9 mouse cellular contexts compared by ENCODE assay signal in genomic region chr1:131846255-131846654, GRCm38 (mm10). TPM values are rescaled to one million over a fixed set of nuclear protein-coding genes. Genes with fewer than 3 reads are reported as not detected.
DNase-seq lines count a peak whose midpoint lies in the region; ATAC-seq and TF ChIP-seq lines count a peak whose summit lies in the region.
"Had no signal": no experiment of that assay in that cellular context is flagged by ENCODE, and none has a peak within 500 bp of the region (broad histone marks: within the 10 kb centered on the region; RNA-seq: fewer than 3 reads in every experiment).

No protein-coding gene starts in this region.

- peak; percentile 50 for DNase-seq in liver
- DNase-seq in R1 (ENCODE audit: low read depth, low spot score): peak; percentile 67
- peak; percentile 69 to 72 for DNase-seq in heart, postnatal 36 days
- DNase-seq in limb, embryonic 10.5 days (ENCODE audit: low spot score): peak; percentile 38
- peak; percentile 37 for DNase-seq in retina, adult 2 months (ENCODE audit: low read depth, low spot score)

- TF ChIP-seq CTCF in cortical plate, adult 2 months (IDR thresholded peaks at IDR 0.05; ENCODE audit: extremely low read depth, insufficient read depth, low read length): peak; percentile 68

- H3K27me3 ChIP-seq in liver, embryonic 12.5 days (replicated peaks): no peaks in the 10 kb centered on the region
- no peaks in the 10 kb centered on the region for H3K27me3 ChIP-seq in limb, embryonic 10.5 days (ENCODE audit: low read depth, poor library complexity, severe bottlenecking)
- H3K27me3 ChIP-seq: limb, embryonic 12.5 days had no signal

- TF ChIP-seq POLR2A in cortical plate, adult 2 months (IDR thresholded peaks at IDR 0.05; ENCODE audit: extremely low read depth, insufficient read depth, low read length): no peak

- no peak for ATAC-seq in liver, embryonic 12.5 days
- no peak for ATAC-seq in granulocyte monocyte progenitor cell, adult 5-6 weeks (replicated peaks; ENCODE audit: poor library complexity, severe bottlenecking)

- no peaks in the 10 kb centered on the region for H3K4me1 ChIP-seq in liver, embryonic 12.5 days
- no peaks in the 10 kb centered on the region for H3K4me1 ChIP-seq in cortical plate, adult 2 months (ENCODE audit: control insufficient read depth, insufficient read depth, low read length)
- no peaks in the 10 kb centered on the region for H3K4me1 ChIP-seq in limb, embryonic 10.5 days
- H3K4me1 ChIP-seq: limb, embryonic 12.5 days had no signal

- peaks cover 47% of the 10 kb centered on the region for H3K36me3 ChIP-seq in liver, embryonic 12.5 days
- peaks cover 66% of the 10 kb centered on the region for H3K36me3 ChIP-seq in limb, embryonic 10.5 days

- intact Hi-C loops in heart, postnatal 36 days (cut with DNase I): loop anchor here (1.0 to 10.0 kb wide), 3 partner anchors 81 to 231 kb away; no protein-coding TSS in a partner anchor

- no peak overlapping the region for H3K4me3 ChIP-seq in liver, embryonic 12.5 days
- H3K4me3 ChIP-seq in cortical plate, adult 2 months (ENCODE audit: insufficient read depth, low read length): no peak overlapping the region
- no peak overlapping the region for H3K4me3 ChIP-seq in limb, embryonic 10.5 days
- H3K4me3 ChIP-seq: limb, embryonic 12.5 days had no signal

- WGBS in liver, embryonic 12.5 days (ENCODE audit: insufficient replicate concordance): 66% methylated on average over 5 of the region's 5 CpGs
- WGBS in limb, embryonic 10.5 days: 79% methylated on average over 5 of the region's 5 CpGs

- H3K9ac ChIP-seq in liver, embryonic 12.5 days: no peak overlapping the region
- H3K9ac ChIP-seq: limb, embryonic 12.5 days had no signal

- H3K9me3 ChIP-seq in liver, embryonic 12.5 days (replicated peaks): no peaks in the 10 kb centered on the region
- no peaks in the 10 kb centered on the region for H3K9me3 ChIP-seq in limb, embryonic 10.5 days (replicated peaks)
- H3K9me3 ChIP-seq: limb, embryonic 12.5 days had no signal

- H3K4me2 ChIP-seq in liver, embryonic 12.5 days: no peak overlapping the region
- H3K4me2 ChIP-seq: limb, embryonic 12.5 days had no signal

- H3K27ac ChIP-seq in liver, embryonic 12.5 days: no peak overlapping the region
- H3K27ac ChIP-seq in cortical plate, adult 2 months (ENCODE audit: insufficient read depth, low read length): no peak overlapping the region
- no peak overlapping the region for H3K27ac ChIP-seq in limb, embryonic 10.5 days
- H3K27ac ChIP-seq: limb, embryonic 12.5 days had no signal

RNA-seq across cellular contexts. Expression of gene Slc41a1, which starts 19.0 kb away (rescaled TPM):
- 2.4 and 3.4 TPM in 2 replicates for polyA plus RNA-seq in liver, embryonic 12.5 days (2016; fragmentation: Nextera tagmentation; extraction: Ambion mirVana)
- 35.8 and 40.6 TPM in 2 replicates for polyA plus RNA-seq in cortical plate, adult 2 months (2012; rRNA removed)
- total RNA-seq in heart, postnatal 36 days (2021): 10 to 100 TPM; 51.7 to 66.5 TPM
- polyA plus RNA-seq in limb, embryonic 10.5 days (2016; fragmentation: Nextera tagmentation; extraction: Ambion mirVana): 11.1 and 13.0 TPM in 2 replicates
- total RNA-seq in granulocyte monocyte progenitor cell, adult 5-6 weeks (2014; fragmentation: Nextera tagmentation): 8.0 and 11.0 TPM in 2 replicates
- 3.1 and 7.4 TPM in 2 replicates for total RNA-seq in granulocyte monocyte progenitor cell, adult 5-6 weeks (2017)

RNA-seq across cellular contexts. Expression of gene Rab29, which starts 20.8 kb away (rescaled TPM):
- polyA plus RNA-seq in liver, embryonic 12.5 days (2016; fragmentation: Nextera tagmentation; extraction: Ambion mirVana): 11.2 and 11.6 TPM in 2 replicates
- 9.3 and 10.2 TPM in 2 replicates for polyA plus RNA-seq in cortical plate, adult 2 months (2012; rRNA removed)
- 10 to 100 TPM; 11.7 to 13.9 TPM for total RNA-seq in heart, postnatal 36 days (2021)
- polyA plus RNA-seq in limb, embryonic 10.5 days (2016; fragmentation: Nextera tagmentation; extraction: Ambion mirVana): 6.1 and 8.6 TPM in 2 replicates
- 20.2 and 22.2 TPM in 2 replicates for total RNA-seq in granulocyte monocyte progenitor cell, adult 5-6 weeks (2014; fragmentation: Nextera tagmentation)
- total RNA-seq in granulocyte monocyte progenitor cell, adult 5-6 weeks (2017): 22.9 and 26.2 TPM in 2 replicates

RNA-seq across cellular contexts. Expression of gene Pm20d1, which starts 49.1 kb away (rescaled TPM):
- 2.6 and 2.8 TPM in 2 replicates for polyA plus RNA-seq in liver, embryonic 12.5 days (2016; fragmentation: Nextera tagmentation; extraction: Ambion mirVana)
- polyA plus RNA-seq in cortical plate, adult 2 months (2012; rRNA removed): 1.4 and 2.1 TPM in 2 replicates
- 1 to 10 TPM; 5.7 to 7.0 TPM for total RNA-seq in heart, postnatal 36 days (2021)
- 2.8 and 3.5 TPM in 2 replicates for polyA plus RNA-seq in limb, embryonic 10.5 days (2016; fragmentation: Nextera tagmentation; extraction: Ambion mirVana)
- 0.13 and 0.77 TPM in 2 replicates for total RNA-seq in granulocyte monocyte progenitor cell, adult 5-6 weeks (2014; fragmentation: Nextera tagmentation)
- total RNA-seq in granulocyte monocyte progenitor cell, adult 5-6 weeks (2017): 0.05 and 0.13 TPM in 2 replicates
